Mouse (Mus musculus) olfactory bulb, adult 2 months (tissue): Measurements from ENCODE around the gene Arhgap22.

ENCODE experiments used
- CTCF ChIP-seq: fragments of 200-500 bp; IDR thresholded peaks from 2 replicates; pipeline ENCODE4 v1.5.1; 2012; ENCODE audit warnings: low read depth, mild to moderate bottlenecking, low read length, moderate library complexity; ENCODE audit not compliant: insufficient read depth
- POLR2A ChIP-seq: fragments of 200-500 bp; IDR thresholded peaks from 2 replicates; pipeline ENCODE4 v1.6.1; 2012; ENCODE audit warnings: mild to moderate bottlenecking, low read depth, low read length, moderate library complexity; ENCODE audit not compliant: insufficient read depth

DNA sequence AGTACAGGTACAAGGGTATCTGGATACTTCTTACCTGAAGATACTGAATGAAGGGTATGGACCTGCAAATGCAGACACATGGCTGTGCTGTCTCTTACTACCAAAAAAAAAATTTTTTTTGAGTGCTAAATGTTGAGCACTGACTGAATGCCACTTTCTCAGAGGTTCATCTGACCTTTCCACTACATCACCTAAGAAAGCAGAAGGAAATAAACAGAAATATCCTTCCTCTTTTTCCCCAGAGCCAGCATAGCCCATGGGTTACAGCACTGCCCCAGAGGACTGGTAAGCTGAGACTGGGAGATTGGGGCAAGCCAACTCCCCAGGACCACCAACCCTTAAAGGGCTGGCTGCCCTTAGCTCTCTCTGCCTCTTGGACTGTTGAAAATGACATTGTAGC lies 20.1 kb upstream of the Arhgap22 start:
- TF ChIP-seq POLR2A: no peak
- TF ChIP-seq CTCF: no peak
